Mouse (Mus musculus): ENCODE data around the gene Dclk2.

Dclk2 gene

DNA sequence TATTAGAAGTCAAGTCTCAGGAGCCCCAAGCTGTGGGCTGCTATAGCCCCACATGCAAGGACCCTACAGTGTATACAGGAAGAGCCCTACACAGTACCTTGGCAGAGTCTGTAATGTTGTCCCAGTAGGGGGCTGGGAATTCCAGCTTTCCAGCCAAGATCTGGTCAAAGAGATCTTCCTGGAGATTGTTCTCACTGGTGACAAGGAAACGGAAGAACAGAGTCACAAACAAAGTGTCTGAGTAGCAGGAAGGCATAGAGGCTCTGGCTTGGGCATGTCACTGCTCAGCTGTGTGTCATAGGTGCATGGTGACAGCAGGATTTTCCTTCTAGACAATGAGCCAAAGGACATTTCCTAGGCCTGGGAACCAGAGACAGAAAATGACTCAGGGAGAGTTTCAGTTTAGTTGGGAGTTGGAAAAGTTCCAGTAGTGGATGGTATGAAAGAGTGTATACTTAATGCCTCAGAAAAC, 126.9 kb downstream of the Dclk2 start:
- no peak for DNase-seq

DNA sequence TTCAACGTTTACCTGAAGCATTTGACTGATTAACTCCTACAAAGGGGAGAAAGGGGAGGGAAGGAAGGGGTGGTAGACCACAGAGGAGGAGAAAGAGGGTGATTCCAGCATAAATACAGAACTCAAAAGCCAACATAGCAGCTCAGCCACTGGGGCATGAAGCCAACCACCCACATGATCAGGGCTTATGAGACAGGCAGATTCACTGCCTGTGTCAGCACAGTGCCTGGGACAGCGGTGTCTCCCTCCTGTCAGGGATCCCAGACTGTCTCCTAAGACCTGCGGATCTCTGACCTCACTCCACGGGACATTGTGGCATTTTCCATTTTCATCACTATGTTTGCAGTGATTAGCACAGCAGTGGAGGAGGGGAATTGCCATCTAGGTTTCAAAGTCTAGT, 127.4 kb downstream of the Dclk2 start:
- DNase-seq, result no peak

DNA sequence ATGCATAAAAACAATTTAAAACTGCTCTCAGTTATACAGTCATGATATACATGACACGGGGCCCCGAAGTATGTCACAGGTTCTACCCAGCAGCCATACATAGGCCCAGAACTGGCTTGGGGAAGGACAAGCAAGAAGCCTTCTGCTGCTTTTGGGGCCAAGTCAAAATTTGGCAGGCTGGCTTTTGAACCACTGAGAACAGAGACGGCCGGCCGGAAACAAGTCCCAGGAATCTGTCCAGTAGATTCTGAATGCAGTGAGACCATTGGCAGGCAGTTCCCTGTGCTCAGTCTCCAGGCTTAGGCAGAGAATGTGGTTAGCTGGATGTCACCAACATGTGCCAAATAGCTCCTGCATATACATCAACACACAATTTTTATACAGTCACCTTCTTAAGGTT, 130.9 kb downstream of the Dclk2 start:
- no peak for DNase-seq

DNA sequence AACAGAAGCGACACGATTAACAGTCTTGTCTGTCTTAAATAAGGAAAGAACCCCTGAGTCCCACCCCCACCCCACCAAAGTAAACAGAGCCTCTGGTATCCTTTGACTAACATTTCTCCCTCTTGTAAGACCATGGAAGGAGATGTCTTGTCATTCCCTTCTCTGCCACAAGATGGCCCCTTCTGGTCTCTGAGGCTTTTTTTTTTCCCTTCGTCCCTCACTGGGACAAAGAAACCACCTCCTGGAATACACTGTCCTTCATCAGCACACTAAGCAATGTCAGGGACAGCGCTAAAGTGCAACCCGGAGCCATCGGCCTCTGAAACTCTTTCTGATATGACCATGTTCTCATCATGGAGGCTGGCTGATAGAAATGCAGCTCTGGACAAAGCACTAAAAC, 131.9 kb downstream of the Dclk2 start:
- DNase-seq, result peak; percentile 68

DNA sequence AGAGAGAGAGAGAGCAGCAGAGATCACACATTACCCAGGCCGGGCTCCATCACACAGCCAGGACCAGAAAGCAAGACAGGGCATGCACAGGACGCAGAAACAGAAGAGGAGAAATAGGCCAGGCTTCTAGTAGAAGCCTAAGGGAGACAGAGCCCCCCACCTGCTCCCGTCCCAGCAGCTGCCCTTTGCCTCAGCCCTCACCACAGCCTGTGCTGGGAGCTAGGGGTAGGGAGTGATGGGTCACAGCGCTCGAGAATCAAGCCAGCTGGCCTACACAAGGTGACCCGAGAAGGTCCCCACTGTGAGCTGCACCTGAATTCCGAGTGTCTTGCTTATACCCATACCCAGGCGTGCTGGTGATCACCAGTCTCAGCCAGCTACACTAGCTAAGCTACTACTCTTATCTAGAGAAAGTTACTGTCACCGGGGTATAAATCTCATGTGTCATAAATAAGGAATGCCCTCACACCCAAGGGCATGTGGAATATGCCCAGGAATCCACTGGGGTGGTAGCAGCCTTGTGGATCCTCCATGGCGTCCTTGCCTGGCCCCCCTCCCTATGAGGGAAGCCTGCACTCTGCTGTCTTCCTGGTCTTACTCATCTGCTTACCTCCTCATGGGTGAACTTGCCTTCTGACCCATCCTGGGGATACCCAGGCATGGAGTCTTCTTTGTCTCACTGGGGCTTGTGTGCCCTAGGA, 133.1 kb downstream of the Dclk2 start:
- no peak for DNase-seq

DNA sequence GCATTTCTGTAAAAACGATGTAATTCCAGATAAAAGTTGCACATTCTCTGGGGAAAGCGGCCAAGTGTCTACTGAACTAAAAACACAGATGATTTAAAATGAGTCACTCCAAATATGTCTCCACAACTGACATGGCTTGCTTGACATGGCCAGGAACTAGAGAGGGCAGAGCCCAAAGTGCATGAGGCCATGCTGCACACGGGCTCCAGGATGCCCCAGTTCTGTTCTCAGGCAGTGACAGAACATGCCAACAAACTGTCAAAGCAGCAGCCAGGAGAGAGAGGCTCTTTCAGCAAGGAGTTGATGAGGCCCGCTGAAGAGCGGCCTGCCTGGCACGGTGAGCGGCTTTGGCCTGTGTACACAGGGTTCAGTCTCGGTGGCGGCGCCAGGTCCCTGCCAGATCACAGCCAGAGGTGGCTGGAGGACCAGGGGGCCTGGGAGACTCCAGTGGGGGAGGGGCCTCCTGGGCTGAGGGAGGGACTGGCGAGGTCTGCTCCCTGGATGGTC, 133.8 kb downstream of the Dclk2 start:
- DNase-seq, result no peak

DNA sequence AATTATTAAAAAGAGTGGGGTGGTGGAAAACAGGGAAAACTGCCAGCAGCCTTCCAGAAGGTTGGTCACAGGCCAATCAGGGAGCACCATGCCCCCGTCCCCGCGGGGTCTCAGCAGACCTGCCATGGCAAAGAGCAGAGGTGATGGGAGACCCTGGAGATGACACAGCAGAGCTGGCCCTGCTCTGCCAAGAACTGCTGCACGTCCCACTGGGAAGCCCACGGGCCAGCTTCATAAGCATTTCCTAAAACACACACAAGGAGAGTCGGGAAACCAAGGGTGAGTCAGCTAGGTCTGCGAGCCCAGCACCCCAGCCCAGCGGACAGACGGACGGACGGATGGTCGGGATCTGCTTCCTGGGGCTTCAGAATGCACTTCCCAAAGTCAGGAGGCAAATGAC, 134.4 kb downstream of the Dclk2 start:
- no peak for DNase-seq

DNA sequence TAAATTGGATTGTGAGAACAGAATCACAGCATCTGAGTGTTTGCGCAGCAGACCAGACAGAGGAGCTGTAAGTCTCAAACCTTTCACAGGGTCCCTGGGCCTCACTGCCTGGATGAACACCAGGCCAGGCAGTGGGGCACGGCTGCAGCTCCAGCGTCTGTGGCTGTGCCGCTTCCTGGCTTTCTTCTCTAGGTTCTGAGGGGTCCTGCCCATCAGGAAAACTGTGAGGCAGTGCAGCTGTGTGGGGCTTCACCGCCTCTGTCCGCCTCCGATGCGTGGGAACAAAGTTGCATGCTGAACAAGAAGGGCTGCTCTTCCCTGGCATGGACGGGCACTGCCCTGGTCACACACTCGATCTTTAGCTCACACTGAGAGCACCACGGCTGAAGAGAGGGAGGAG, 135.7 kb downstream of the Dclk2 start:
- no peak for DNase-seq

DNA sequence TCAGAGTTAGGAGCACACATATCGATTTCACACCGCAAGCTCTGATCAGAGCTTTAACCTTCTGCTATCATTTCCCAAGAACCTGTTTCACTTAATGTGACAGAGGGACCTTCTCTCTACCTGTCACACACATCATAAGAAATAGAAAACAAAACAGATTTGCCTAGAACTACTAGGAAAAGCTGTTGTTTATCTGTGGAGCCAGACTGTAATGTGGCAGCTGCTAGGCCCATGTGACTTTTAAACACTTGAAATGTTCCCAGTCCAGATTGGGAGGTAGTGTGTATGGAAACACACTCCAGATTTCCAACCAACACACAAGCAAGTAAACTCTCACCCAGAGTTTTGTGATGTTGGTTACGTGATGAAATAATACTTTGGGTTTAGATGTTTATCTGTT, 136.6 kb downstream of the Dclk2 start:
- no peak for DNase-seq

DNA sequence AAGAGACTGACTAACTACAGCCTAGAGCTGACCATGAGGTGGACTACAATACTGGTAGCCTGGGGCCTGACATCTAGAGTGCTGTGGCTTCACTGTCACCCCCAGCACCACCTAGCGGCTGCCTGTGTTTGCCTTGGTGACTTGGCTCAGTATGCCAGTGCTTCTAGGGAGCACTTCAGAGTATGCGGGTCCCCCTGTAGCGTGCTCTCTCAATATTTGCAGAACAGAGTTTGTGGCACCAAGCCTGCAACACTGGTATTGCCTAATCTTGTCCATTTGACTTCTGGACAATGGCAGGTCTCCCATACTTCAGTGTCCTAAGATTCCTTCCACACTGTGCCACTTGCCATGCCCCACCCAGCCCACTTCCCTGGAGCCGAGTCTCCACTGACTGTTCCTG, 140.9 kb downstream of the Dclk2 start:
- DNase-seq, result peak; percentile 47

DNA sequence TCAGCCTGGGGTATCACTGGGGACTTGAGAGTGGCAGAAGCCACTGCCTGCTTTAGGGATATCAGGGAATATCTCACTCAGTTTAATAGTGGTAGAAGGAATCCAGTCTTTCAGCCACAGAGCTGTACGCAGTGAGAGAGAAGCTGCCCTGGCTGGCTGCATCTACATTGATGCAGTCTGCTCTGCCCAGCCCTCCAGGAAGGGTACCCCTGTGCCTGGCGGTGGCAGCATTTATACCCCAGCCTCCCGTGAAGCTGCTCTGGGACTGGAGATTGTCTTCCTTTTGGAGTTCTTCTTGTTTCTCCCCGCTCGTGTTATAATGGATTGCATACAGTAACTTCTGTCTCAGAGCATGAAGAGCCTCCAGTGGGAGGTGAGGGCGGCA, 145.2 kb downstream of the Dclk2 start:
- no peak for DNase-seq

DNA sequence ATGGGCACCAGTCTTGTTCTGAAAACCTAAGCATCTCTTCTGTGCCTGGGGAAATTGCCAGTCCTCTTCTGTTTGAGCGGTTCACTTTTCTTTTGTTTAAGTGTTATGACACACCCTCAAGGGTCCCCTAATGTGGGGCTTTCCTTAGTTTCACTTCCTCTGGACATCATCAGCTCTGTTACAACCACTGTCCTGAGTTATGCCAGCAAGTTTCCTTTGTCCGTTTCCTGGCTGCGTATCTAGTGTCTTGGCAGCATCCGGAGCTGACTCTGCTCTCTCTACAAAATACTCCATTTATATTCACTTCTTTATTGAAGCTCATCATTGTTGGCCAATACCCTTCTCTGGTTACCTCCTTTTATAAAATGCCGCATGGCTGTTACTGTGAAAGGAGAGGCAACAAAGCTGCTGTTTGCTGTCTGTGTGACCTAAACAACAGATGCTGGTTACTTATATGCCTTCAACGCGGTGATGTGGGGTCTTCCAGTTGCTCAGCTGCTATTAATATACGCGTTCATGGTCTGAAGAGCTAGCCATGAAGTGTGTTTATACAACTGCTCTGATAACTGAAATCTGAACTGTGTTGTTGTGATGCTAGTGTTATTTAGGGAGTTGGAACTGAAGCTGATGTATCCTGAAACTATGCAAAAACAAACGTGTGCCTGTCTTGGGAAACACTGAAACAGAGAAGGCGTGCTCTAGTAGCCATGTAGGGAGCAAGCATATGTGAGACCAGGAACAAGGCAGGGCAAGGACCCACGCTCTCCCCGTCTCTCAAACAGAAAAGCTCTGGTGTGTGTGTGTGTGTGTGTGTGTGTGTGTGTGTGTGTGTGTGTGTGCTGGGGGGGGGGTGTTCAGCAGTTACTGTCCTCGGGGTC, 145.8 kb downstream of the Dclk2 start:
- no peak for DNase-seq

DNA sequence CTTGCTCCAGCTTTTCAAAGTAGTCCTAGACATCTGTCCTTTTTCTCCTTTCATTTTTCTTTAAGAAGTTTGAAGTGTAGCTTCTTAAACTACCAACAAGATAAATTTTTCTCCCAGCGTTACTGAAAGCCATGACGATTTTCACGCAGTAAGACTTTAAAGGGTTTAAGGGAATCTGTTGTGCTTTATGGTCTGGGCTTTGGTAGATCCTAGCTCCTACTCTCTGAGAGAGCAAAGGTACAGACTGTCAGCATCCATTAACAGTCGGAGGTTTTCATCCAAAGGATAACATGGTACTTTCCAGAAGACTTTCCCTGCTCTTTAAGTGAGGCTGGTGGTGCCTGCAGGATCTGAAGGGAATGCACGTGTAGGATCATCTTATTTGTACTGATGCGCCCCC, 151.7 kb downstream of the Dclk2 start:
- DNase-seq, result no peak

DNA sequence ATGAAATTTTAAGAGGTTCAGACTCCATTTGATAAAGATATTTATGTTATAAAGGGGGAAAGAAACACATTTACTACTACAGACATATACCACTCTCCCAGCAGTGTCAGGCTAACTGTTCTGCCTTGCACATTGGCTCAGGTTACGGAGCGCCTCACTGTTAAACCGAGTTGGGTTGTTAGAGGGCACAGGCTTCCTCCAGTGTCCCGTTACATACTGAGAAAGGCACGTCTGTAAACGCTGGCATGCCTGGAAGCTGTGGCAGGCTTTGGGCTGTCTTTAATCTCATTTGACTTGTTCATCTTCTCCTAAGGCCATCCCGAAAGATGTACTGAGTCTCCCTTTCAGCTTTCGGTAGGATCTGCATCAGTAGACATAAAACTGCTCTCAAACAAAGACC, 152.1 kb downstream of the Dclk2 start:
- no peak for DNase-seq

DNA sequence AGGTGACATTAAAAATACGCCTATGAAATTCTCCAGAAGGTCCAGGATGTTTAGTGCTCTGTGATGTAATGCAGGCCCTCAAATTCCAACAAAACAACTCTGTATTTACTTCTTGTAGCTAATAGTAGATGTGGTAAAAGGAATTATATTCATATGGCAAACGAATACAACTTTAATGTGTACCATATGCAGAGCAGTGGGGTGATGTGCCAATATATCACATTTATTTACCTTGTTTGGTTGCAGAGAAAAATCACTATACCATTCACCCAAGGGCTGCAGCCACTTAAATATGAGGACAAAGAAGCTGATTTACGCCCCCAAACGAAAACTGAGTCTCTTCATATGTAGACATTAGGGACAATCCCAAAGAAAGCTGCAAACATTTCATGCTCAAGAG, 158.2 kb downstream of the Dclk2 start:
- DNase-seq, result no peak

DNA sequence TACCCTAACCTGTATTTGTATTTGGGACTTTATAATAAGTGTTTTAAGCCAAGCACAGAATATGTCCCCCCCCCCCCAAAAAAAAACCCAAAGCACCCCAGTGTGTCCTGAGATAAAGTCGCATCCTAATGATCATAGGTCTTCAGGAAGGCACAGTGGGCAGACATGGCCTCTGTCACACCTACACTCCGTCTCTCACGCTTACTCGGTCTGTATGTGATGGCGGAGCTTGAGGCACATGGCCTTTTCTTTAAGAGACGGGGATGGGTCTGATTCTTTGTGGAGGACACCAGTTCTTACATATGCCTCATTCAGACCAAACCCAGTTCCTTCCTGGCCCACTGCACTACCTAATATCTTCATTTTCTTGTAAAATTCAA, 158.6 kb downstream of the Dclk2 start:
- no peak for DNase-seq

DNA sequence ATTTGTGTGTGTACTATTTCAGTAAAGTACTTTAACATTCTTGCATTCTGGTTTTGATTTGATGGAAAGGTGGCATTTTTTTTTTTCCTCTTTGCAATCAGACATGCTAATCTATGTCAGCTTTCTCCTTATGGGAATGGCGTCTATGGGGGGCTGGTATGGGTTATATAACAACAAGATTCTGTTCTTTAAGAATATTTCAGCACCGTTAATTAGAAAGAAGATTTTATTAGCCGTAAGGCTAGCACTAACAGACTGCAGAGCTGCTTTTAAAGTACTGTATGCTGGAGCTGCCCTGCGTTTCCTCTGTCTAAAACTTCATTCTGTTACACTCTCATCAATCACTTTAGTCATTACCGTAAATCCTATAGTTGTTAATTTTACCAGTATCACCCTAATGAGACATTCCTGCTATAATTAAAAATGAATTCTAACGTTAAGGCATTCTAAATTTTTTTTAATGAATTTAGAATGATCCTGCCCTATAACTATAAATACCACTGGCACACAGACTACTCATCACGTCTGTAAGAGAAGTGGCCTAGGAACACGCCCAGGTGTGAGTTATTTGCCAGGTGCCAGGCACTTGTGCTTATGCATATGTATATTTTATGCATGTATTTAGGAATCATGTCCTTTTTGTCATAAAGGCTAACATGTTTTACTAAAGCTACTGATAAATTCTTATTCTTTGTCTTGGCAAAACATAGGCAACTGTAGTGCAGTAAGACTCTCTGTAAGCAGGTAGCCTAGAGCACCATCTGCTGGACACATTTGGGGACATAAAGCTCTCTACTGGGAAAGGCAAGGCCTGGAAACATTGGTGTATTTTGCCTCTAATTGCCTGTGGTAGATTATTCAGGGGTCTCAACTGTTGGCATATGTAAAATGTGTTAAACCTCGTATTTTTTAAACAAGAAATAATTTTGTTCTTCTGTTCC, 159.3 kb downstream of the Dclk2 start:
- DNase-seq, result peak; percentile 79

DNA sequence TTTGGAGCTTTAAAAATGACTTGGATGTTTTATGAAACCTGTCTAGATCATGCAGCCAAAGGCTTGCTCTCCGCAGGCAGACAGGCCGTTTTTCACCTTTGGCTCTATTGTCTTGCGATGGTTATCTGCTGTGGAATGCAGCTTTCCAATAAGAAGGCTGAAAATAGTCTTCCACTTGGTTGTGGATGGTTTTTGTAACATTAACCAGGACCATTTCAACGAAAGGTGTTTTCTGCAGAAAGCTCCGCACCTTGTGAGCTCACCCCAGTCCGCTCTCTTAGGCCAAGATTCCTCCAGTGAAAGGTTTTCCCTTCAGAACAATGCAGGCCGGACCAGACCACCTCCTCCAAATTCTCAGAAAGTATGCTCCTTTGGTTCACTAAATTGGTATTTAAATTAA, 160.2 kb downstream of the Dclk2 start:
- no peak for DNase-seq

DNA sequence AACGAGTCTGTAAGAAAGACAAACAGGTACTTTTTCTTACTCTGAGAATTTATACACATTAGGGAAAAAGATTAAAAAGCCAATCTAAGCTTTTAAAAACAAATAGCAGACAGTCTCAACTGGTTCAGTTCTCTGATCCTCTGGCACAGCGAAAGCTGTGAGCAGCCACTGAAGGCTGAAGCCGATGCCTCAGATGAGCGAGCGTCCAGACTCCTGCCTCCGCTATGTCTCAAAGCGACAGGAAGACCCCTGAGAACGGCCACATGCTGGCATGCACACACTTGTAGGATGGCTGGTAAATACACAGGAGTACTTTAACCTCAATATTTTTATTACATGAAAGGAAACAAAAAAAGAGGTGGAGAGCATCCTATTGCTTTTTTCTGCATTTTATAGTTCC, 160.8 kb downstream of the Dclk2 start:
- no peak for DNase-seq

DNA sequence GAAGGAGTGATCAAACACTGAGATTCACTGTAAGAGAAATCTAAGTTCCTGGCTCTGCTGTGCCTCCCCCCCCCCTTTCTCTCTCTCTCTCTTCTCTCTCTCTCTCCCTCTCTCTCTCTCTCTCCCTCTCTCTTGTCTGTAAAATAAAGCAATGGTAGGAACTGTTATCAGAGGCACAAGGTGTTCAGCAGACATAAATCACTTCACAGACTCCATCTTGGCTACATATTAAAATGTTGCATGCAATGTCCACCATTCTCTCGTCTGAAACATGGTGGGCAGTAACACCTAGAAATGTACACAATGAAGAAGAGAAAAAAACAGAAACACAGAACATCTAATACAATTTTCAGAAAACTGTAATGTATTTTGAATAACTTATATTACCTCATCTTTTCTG, 161.3 kb downstream of the Dclk2 start:
- DNase-seq, result no peak

DNA sequence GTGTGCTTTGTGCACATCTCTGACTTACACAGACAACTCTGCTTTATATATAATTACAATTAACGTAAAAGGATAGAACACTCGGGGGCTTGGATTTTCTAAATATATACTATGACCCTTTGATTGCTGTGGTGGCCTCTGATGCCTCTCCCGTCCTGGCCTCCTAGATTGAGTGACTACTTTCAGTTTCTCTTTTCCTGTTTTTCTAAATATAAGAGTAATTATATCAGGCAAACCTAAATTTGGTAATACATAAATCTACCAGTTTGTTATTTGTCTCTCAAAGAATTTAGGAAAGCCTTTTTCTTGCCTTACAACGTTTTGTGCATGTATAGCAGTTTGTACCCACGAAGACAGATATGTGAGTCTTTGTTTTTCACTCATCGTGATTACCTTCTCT, 161.9 kb downstream of the Dclk2 start:
- no peak for DNase-seq

DNA sequence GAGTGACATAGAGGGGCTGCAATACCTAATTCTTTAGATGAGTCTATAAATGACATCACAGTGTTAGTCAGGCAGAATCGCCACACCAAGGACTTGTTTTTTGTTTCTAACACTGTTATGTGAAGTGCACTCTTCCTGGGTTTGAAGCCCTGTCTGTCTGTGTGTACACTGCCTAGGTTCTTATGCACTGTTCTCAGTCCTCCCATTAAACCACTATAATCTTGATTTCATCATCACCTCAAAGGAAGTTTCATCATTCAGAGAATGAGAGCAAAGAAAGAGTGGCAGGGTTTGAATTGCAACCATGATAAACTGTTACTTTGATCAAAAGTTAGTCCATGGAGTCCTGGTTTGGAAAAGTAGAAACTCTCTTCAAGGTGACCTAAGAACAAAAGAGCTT, 164.1 kb downstream of the Dclk2 start:
- no peak for DNase-seq

Data from thymus, postnatal 4 days (tissue).